Mouse (Mus musculus) heart, postnatal 0 days (tissue): ENCODE data around the gene Nudt3. TPM values are rescaled to one million over a fixed set of nuclear protein-coding genes. Genes with fewer than 3 reads are reported as not detected.
"Not testable (repeated sequence)": the region's sequence is repeated elsewhere in the genome, so short reads cannot be mapped to it uniquely, and the experiment has no call there.

Source experiments
- ATAC-seq: fragments of 200-750 bp; cut with Nextera tagmentation; 2 replicates; pipeline ENCODE4 v1.8.0; 2017; ENCODE audit warnings: low read depth, moderate number of reproducible peaks, moderate library complexity; ENCODE audit not compliant: insufficient read depth
- DNase-seq: peaks from one replicate; pipeline ENCODE4 v3.0.0-alpha.2; 2016; ENCODE audit warnings: low spot score
- H3K27ac ChIP-seq: fragments of 300-500 bp; sonication (generic); 2 replicates; pipeline ENCODE4 v1.5.1; 2014; ENCODE audit warnings: low read depth, mild to moderate bottlenecking
- H3K27me3 ChIP-seq: fragments of 300-500 bp; sonication (generic); 2 replicates; pipeline ENCODE4 v1.6.1; 2014; ENCODE audit warnings: low read length, mixed read lengths; ENCODE audit not compliant: control insufficient read depth, insufficient read depth
- H3K36me3 ChIP-seq: fragments of 300-500 bp; sonication (generic); replicated peaks from 2 replicates; pipeline ENCODE4 v1.6.1; 2014; ENCODE audit warnings: low read length, mixed read lengths; ENCODE audit not compliant: control insufficient read depth, insufficient read depth
- H3K4me1 ChIP-seq: fragments of 300-500 bp; sonication (generic); 2 replicates; pipeline ENCODE4 v1.6.1; 2014; ENCODE audit warnings: antibody characterized with exemption; ENCODE audit not compliant: control insufficient read depth, insufficient read depth
- H3K4me2 ChIP-seq: fragments of 300-500 bp; sonication (generic); 2 replicates; pipeline ENCODE4 v1.6.1; 2014; ENCODE audit warnings: low read depth, mild to moderate bottlenecking, low read length, moderate library complexity
- H3K4me3 ChIP-seq: fragments of 300-500 bp; sonication (generic); 2 replicates; pipeline ENCODE4 v1.5.1; 2014; ENCODE audit warnings: low read depth, low read length
- H3K9ac ChIP-seq: fragments of 300-500 bp; sonication (generic); replicated peaks from 2 replicates; pipeline ENCODE4 v1.6.1; 2014; ENCODE audit warnings: low read depth, low read length, mixed read lengths
- H3K9me3 ChIP-seq: fragments of 300-500 bp; sonication (generic); replicated peaks from 2 replicates; pipeline ENCODE4 v1.6.1; 2016; ENCODE audit warnings: low read length; ENCODE audit not compliant: control insufficient read depth
- CTCF ChIP-seq: IDR thresholded peaks from 2 replicates; pipeline ENCODE4 v1.5.1; 2016; ENCODE audit warnings: antibody characterized with exemption, control low read depth, low read depth
- EP300 ChIP-seq: IDR thresholded peaks from 2 replicates; pipeline ENCODE4 v1.6.1; 2016; ENCODE audit warnings: antibody characterized with exemption, low read depth
- WGBS: fragments of 180-500 bp; shearing (Covaris S2); extraction: QIAGEN DNeasy Blood & Tissue Kit; methylation state at CpG from one replicate; pipeline ENCODE4 v1.1.7; 2014; 5-methylcytosine and 5-hydroxymethylcytosine counted together
- polyA plus RNA-seq: library from polyadenylated mRNA; unstranded; fragments of >200 nt; fragmentation: Nextera tagmentation; extraction: Ambion mirVana; gene quantifications from 2 replicates; pipeline ENCODE4 v1.2.1, GENCODE M21; 2015
- total RNA-seq: library from RNA; depleted of rRNA; stranded (reverse); fragments of >200 nt; gene quantifications from 2 replicates; pipeline ENCODE4 v1.2.3, GENCODE M21; 2014; ENCODE audit warnings: low replicate concordance

Gene Nudt3
- total and polyA plus RNA-seq, 2 experiments from 2014 or later = 140 to 184 TPM

DNA sequence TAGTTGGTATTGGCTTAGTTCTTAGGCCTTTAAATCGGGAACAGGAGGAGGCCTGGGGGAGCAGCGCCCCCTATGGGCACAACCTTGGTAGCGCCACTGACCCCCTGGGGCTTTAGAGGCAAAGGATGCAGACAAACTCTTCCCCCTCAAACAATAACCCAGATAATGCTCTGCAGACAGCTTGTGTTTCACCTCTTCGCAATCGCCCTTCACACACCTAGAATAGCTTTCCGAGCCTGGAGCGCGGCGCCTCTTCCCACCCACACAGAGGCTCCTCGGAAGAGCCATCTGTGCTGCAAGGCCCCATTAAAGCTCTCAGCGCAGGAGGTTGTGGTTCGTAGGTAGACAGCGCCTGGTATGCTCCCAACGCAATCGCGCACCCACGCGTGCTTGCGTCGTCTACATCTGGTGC is 15.6 kb upstream of the Nudt3 start:
- Histone ChIP-seq H3K4me3 (no peak overlapping the region), H3K36me3 (0 out of 2 replicates have a peak, but pooled peaks cover under 1% of the 10 kb centered on the region), H3K27me3 (no peaks in the 10 kb centered on the region), H3K9me3 (no peaks in the 10 kb centered on the region), H3K9ac (no peak overlapping the region), H3K4me2 (no peak overlapping the region), H3K4me1 (0 out of 2 replicates have a peak, but pooled peaks cover 9% of the 10 kb centered on the region), H3K27ac (no peak overlapping the region)
- TF ChIP-seq CTCF (peak; percentile 11; the same call in 1 of the 2 replicates), EP300 (no peak)
- no peak for DNase-seq
- no peak for ATAC-seq
- WGBS = 72% methylated on average over 20 of the region's 20 CpGs

DNA sequence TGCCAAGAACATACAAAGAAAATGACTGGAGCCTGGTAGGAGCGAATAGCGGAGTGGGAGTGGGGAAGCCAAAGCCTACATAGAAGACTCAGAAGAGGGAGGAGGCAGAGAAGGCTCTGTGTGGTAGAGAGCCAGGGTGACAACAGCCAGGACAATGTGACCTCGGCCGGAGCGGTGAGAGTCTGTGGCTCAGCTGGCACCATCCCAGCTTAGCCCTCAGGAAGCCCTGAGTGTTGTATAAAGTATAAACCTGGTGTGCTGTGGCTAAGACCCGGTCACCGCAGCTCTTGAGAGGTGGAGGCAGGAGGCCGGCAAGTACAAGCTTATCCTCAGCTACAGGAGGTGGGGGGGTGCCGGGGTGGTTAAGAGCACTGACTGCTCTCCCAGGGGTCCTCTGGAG is 14.0 kb upstream of the Nudt3 start:
- WGBS = 36% methylated on average over 9 of the region's 9 CpGs
- peak; percentile 9 for DNase-seq
- ATAC-seq = no peak

DNA sequence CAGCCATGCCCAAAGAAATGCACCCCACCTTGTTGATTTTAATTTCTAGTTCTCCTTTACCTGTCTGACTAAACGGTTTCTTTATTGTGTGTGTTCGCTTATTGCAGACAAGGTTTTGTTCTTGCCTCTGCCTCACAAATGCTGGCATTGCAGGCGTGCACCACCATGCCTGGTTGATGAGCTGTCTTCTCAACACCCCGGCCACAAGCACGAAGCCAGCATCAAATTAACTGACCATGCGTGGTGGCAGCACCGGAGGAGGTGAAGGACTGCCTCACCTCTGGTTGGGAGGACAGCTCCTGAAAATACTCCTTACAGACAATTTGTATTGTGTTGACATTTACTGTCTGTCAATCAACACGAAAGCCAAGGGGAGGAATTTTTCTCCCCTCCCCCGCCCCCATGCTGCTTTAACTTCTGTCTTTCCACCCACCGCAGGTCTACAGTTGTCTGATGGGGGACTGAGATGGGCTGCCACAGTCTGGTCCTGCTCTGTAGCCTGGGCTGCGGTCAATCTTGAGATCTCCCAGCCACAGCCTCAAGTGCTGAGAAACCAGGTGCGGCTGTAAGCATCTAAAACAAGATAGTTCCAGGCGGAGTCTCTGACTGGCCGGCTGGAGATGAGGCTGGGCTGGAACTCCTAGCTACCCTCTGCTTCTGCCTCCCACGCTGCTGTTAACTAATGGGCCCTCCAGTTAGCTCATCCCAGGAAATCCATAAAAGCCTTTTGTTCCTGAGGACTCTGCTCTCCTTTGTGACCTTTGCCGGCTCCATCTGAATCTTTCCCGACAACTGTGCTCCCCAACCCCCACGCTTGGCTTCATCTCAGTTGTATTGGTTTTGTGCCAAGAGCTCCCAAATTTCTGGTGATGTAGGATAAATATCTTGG is 13.1 kb upstream of the Nudt3 start, which contains the start of gene Rps10:
Rps10 (minus strand) TSS at position 538 of the 889 bp plus-strand sequence.
- H3K9ac ChIP-seq = no peak within 1 kb of the TSS
- H3K4me1 ChIP-seq = peaks cover 18% of the 10 kb centered on the region
- no peaks in the 10 kb centered on the region for H3K9me3 ChIP-seq
- no peaks in the 10 kb centered on the region for H3K27me3 ChIP-seq
- peaks cover 26% of the 10 kb centered on the region for H3K36me3 ChIP-seq
- DNase-seq (no peak), ATAC-seq (no peak)
- peak within 1 kb of the TSS; percentile 74 for H3K4me2 ChIP-seq
- peak within 1 kb of the TSS; percentile 89 for H3K4me3 ChIP-seq
- WGBS = 49% methylated on average over 18 of the region's 18 CpGs
- TF ChIP-seq CTCF = no peak
- no peak for TF ChIP-seq EP300
- H3K27ac ChIP-seq = peak within 1 kb of the TSS; percentile 89

More for the DNA sequence above, 14.0 kb upstream of the Nudt3 start:
- peaks cover 17% of the 10 kb centered on the region for H3K36me3 ChIP-seq
- TF ChIP-seq EP300 (no peak), CTCF (no peak)
- no peak overlapping the region for H3K4me2 ChIP-seq
- peaks cover 18% of the 10 kb centered on the region for H3K4me1 ChIP-seq
- H3K27me3 ChIP-seq = no peaks in the 10 kb centered on the region
- H3K4me3 ChIP-seq = no peak overlapping the region
- no peaks in the 10 kb centered on the region for H3K9me3 ChIP-seq
- H3K9ac ChIP-seq = no peak overlapping the region
- H3K27ac ChIP-seq = peak overlapping the region; percentile 46

- H3K9ac ChIP-seq, H3K27me3 ChIP-seq, DNase-seq, ATAC-seq, H3K9me3 ChIP-seq: not testable (repeated sequence)
- 41% methylated on average over 9 of the region's 9 CpGs for WGBS
- peak overlapping the region; percentile 74 for H3K4me2 ChIP-seq
- peaks cover 35% of the 10 kb centered on the region for H3K36me3 ChIP-seq
- H3K27ac ChIP-seq = peak overlapping the region; percentile 89
- H3K4me3 ChIP-seq = peak overlapping the region; percentile 89
- peaks cover 18% of the 10 kb centered on the region for H3K4me1 ChIP-seq
These were observed 12.2 kb upstream of the Nudt3 start for GRCm38 (mm10) chr17:27635575-27635903.

DNA sequence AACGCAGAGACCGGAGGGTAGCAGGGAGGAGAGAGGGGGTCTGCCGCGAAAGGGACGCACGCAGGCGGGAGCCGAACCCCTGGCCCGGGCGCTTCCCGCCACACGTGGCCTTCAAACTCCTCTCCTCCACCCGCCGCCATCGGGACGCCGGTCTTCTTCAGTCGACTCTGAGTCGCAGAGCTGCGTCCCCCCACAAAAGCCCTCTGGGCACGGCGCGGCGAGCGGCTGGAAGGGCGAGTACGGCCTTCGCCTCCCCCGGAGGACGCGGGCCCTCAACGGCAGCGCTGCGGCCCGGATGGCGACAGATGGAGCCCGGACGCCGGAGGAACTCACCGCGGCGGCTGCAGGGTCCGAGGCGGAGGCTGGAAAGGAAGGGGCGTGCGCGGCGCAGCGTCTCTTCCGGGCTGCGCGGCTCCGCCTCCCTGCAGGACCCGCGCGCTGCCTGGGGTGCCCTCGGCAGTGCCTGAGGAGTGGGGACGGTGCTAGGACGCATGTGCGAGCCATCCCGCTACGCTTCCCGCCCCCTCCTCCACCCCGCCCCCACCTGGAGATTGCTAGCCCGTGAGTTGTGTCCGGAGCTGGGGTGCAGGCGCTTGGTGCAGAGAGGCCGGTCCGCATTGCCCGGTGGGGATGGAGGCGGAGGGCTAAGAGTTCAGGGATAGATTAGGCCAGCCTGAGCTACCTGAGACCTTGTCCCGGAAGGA is 11.7 kb upstream of the Nudt3 start, which contains the start of gene RPS10-NUDT3:
RPS10-NUDT3 (minus strand) TSS at position 352 of the 704 bp plus-strand sequence.
- Histone ChIP-seq H3K27me3 (no peaks in the 10 kb centered on the region), H3K9ac (peak within 1 kb of the TSS; percentile 94), H3K4me2 (peak within 1 kb of the TSS; percentile 74), H3K36me3 (peaks cover 40% of the 10 kb centered on the region), H3K9me3 (no peaks in the 10 kb centered on the region), H3K4me1 (peaks cover 18% of the 10 kb centered on the region), H3K27ac (peak within 1 kb of the TSS; percentile 89), H3K4me3 (peak within 1 kb of the TSS; percentile 89)
- TF ChIP-seq EP300 (peak; percentile 72), CTCF (no peak)
- DNase-seq (peak; percentile 93), ATAC-seq (peak; percentile 97)
- under 1% methylated on average over 68 of the region's 72 CpGs for WGBS
